Mouse (Mus musculus) NIH3T3 (cell line): ENCODE measurements at regions not wholly inside any gene's neighbourhood (a gene's known extent, or its start where the extent isn't known, plus 50 kb on each side); places are given as distances from the start of the nearest gene placed in this dataset.

Source experiments
- DNase-seq: peaks from one replicate; pipeline ENCODE4 v3.0.0-alpha.2; 2012; ENCODE audit warnings: low read depth

DNA sequence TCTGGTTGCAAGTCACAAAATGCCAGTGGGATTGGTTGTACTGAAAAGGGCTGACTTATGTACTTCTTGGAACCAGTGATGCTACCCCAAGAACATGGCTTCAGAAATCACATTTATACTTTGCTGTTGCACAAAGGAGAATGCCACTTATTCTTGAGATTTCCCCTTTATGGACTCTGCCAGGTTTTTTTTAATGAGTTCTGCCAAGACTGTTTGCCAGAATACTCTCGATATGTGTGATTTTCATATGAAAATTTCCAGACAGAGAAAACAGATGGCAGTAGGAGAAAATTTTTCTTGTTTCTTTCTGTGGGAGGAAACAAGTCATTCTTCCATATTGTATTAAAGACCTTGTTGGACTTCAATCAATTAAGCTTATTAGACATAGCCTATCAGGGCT lies 281.0 kb upstream of the Tle1 start:
- DNase-seq = no peak

DNA sequence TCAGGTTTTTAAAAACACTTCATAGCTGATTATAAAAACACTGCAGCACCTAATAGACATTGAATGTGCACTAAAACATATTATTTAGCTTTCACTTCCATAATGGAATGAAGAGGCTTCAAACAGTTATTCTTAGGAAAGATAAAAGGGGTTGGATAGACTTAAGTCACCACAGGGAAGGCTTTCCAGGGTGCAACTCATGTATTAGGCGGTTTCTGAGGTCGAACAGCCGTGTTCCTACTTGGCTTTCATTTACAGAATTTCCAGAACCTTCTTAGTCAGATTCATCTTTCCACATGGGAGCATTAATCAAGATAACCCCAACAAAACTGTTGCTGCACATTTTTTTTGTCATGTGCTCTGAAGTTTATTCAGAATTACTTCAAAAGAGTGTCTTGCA lies 279.8 kb upstream of the Tle1 start:
- DNase-seq = no peak

DNA sequence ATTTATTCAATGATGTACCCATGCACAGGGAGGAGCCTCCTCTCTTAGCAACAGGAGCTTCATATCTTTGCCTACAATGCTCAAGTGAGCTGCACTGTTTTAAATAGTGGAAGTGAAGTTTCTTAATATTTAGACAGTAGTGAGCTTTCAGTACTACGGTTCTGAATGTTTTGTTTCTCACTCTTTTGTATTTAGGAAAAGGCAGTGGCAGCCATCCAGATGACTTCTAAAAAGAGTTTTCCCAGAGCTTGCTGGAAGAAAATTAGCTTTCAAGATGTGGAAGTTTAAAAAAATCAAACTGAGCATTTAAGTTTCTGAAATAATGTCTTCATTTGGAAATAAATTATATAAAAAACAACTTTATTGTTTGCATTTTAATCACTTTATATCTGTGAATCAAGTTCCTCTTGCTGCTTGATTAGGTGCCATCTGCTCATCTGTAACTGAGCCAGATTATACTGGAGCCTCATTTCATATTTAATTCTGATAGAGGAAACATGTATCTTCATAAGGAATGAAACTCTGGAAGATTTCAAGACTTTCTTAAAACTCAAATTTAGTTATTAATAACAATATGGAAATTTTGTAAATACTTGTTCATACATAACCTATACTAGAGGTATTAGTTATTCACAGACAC lies 268.6 kb upstream of the Tle1 start:
- DNase-seq = no peak

DNA sequence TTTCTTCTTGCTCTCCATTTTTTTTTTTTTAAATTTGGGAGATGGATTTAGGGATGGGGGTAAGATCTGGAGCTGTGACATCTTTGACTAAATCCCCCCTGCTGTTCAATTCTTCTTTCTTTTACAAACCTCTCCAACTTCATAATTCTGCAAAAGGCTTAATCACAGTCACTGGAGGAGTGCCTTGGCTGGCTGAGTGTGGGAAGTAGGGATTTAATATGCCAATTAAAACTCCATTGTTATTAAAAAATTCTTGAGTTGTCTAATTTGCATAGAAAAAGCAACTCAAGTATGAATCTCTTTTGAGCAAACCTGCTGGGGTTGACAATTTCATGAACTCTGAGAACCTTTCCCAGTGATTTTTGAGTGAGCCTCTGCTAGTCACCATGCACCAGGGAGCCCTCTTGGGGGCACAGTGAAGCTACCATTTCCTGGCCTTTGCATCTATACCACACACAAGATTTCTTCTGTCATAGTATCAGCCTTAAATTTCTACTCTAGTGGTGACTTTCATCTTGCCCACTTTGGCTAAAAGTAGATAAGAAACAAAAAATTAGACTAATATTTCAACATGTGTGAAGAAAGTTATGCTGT lies 243.6 kb upstream of the Tle1 start:
- no peak for DNase-seq

DNA sequence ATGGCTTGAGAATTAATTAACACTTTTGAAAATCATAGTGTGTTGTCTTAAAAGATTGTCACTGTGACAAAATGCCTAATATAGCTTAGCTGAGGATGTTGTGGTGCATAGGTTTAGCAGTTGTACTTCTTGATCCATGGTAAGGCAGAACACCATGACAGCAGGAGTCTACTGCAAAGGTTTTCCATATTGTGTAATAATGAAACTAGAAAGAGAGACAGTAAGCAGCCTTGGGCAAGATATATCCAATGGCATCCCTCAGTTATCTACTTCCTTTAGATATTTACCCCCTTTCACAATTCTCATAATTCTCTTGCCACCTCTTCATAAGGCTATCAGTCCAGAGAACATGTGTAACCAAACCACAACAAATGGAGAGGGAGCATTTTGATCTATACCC lies 236.6 kb upstream of the Tle1 start:
- no peak for DNase-seq

DNA sequence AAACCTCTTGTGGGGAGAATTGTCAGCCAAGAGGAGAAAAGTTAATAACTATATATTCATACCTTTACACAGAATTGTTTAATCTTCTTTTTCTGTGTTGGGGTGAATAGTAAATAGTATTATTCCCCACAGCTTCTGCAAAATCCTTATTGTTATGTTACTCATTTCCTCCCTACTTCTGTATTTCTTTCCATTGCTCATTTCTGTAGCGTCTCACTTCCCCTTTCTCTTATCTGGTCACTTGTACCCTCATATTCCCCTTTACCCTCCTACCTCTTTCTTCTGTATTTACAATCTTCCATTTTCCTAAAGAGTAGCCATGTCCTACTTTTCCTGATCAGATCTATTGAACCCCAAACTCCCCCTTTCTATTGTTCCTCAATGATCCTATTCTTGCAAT lies 224.6 kb upstream of the Tle1 start:
- no peak for DNase-seq

DNA sequence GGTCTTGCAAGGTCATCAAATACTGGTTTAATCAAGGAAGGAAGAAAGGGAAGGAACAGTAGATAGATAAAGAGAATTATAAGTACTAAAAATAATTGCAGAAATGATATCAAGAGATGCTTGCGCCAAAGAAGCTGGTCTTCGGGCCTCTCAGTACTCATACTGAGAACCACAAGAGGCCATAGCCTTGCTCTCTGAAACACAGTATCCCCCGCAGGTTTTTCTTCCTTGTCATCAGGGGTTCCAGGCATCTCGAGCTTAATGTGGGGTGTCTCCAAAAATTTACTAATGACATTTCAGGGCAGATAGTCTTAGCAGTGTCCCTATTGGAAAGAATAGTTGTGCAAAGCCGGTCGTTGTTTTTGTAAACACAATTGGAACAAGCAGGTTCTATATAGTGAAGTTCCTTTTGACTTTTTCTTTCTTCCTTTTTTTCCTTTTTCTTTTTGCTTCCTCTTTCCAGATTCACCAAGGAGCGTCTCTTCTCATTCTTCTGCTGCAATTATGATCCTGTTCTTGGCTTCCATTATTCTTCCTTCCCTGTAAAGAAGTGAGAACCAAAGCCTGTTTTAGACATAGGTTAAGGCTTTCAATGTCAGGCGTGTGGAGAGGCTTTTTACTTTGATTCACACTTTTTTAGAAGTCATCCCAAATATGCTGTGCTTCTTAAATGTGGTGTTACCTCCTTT lies 211.5 kb upstream of the Tle1 start:
- no peak for DNase-seq

DNA sequence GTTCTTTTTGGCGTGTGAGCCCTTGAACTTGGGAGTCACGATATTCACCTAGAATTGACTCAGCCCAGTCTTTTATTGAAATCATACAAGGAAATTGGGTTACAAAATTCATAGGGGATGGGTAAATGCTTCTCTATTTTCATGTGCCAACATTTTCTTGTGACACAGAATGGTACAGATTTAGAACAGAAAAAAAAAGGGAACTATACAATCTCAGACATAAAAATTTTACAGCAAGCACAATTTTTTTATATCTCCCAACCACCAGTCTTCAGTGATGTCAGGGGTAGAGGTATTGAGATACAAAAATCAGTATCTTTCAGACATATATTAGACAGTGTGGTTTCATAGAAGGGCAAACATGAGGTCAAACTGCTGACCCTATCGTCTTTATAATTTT lies 210.6 kb upstream of the Tle1 start:
- DNase-seq = no peak

DNA sequence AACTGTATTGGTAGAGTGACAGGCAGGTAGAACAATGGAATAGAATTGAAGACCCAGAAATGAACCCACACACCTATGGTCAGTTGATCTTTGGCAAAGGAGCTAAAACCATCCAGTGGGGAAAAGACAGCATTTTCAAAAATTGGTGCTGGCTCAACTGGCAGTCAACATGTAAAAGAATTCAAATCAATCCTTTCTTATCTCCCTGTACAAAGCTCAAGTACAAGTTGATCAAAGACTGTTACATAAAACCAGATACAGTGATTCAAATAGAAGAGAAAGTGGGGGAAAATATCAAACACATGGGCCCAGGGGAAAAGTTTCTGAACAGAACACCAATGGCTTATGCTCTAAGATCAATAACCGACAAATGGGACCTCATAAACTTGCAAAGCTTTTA lies 200.0 kb upstream of the Tle1 start:
- no peak for DNase-seq

DNA sequence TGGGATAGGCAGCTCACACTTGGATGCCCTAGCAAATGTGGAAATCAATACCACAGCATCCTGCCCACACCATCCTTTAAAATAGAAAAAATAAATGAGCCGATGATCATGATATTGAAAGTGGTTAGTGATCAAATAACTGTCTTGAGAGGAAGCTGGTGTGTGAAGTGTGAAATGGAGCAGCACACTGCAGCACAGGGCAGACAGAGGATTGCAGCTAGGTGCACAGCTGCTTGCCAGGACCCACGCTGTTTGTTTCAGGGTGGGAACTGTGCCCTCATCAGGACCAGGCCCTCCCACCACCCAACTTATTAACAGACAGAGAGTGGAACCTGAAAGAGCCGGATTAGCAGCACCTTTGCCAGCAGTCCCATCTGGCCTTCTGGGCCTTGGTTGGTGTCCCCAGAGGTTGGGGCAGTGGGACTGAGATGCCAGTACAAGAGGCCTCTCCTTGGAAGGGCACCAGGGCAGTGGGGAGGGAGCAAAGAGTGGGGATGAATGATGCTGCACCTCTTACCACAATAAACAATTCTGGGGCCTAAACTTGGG lies 191.2 kb upstream of the Tle1 start:
- no peak for DNase-seq

DNA sequence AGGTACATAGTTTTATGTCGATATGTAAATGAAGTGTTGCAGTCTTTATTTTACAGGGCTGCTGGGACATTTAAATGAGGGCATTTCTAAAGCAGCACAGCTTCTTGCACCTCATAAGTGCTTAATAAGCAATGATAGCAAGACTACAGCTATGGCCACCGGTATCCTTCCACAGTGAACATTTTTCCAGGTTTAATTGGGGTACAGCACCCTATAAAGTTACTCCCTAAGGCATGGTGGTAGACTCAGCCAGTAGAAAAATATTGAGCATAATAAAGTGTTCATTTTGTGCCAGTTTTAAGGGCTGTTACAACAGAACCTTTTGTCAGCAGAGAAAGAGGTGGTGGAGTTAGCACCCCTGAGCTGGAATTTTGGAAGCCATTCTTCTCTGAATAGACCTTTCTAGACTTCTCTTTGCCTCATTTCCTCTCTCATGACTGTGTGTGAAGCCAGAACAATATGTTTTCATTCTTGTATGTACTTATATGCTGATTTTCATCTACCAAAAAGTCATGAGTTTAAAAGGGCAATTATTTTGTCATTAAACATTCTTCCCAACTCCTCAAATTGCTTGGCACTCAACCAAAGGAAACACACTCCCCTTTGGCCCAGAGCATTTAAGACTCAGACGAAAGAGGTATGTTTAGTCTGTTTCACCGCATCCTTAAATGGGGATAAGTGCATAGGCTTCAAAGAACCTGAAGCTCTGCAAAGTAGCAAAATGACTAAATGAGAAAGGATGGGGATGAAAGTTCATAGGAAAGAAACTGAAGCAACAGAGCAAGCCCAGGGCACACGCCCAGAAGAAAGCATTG lies 189.3 kb upstream of the Tle1 start:
- DNase-seq = no peak

DNA sequence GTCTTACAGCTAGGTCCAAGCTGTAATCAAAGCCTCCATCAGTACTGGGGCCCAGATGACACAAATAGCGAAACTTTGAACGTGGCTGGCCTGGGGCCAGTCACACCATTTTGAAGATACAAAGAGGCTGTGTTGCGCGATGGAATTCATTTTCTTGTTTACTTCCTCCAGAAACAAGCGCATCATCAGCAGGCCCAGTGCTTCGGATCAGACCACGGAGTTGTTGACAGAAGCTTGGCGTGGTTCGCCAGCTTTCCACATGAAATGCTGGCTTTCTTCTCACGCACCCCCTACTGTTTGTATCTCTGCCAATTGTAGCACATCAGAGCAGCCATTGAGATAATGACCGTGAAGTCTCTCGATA lies 184.2 kb upstream of the Tle1 start:
- peak; percentile 41 for DNase-seq

DNA sequence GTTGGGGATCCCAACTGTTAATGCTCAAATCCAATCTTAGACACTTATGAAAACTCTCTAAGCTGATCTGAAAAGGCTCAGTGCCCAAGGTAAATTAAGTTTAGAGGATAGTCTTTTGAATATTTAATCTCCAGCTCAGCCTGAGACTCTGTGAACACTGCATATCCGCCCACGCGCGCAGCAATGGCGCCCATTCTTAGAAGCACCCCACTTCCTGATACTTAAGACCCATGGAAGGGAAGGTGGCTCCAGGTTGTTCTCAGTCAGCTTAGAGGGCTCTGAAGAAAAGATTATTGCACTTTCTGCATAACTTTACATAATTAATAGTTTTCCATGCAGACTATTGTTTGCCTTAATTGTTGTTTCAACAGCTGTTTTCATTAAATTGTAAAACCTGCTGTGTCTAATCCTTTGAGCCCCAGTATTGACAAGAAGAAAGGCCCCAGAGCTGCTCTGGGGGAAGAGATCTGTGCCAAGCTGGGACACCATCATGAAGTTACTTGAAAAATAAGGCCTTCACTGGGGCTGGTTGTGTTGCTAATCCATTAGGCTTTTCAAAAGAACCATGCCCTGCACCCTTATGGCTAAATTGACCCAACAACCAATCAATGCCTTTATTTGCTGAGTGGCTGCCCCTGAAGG lies 183.7 kb upstream of the Tle1 start:
- DNase-seq = no peak

DNA sequence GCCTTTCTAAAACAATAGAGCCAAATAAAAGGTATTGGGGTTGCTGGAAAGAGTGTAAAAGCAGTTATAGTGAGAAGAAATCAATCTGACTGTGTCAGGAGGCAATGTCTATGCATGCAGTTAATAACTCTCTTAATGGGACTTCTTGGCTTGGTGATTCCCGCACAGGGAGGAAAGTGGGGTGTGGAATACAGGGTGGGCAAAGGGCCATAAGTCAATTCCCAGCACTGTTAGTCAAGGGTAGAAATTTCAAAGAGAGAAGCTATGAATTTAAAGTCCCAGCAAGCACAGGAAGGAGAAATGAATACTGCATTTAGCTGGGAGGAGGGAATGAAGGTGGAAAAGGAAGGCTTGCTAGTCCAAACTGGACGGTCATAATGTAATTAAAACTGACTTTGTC lies 183.0 kb upstream of the Tle1 start:
- DNase-seq = no peak

DNA sequence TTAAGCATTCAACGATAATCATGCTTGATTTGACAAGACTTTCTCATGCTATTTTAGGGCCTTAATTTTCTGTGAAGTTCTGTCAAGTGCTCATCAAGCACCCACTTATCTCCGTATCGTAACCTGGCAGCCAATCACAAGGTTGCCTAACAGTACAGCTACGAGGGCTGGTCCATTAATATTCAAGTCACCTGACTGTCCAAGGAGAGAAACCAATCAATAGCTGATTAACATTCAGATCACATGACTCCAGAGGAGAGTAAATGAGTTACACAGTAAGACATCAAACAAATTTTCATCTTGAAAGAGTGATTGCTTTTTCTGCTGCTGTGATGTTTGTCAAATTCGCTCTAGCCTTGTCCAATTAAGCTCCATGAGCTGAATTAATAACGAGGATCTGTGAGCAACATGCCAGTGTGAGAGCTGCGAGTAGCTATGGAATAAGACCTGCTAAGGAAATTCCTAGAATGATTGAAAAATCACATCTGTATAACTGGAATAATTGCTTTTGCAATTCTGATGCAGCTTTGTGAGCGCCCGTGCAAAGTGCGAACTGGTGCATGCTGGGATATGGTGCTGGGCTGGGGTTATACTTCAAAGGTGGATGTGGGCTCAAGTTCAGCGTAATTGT lies 181.9 kb upstream of the Tle1 start:
- DNase-seq = no peak

DNA sequence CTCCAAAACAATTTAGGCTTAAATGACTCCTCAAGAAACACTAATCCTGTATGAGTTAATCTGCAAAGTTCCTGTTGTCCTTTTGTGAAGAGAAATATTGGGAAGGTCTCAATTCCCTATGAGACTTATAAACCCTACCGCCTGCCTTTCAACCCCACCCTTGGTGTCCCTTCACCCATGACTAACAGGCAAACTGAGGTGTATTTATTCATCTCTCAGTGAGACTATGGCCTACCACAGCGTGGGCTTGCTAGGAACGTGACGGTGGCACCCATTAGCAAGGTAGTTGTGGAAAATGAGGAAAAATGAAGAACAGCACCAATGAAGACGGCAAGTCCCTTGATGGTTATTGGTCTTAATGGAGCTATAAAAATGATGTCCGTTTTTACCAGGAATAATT lies 181.0 kb upstream of the Tle1 start:
- no peak for DNase-seq

DNA sequence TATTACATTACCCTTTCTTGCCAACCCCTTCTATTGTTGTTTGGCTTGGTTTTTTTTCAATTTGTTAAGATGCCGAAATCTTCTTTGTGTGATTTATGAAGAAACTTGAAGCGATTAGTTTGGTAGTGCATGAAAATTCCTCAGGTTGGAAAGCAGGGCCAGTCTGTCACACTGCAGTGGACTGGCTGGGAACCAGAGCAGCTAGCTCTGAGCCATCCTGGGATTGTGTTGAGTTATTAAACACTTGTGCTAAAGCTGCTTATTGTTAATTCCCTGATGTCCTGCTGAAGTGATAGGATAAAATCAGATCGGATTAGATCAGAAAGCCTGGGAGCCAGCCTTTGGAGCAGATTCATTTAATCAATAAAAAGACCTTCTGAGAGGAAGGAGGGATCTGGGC lies 180.4 kb upstream of the Tle1 start:
- no peak for DNase-seq

DNA sequence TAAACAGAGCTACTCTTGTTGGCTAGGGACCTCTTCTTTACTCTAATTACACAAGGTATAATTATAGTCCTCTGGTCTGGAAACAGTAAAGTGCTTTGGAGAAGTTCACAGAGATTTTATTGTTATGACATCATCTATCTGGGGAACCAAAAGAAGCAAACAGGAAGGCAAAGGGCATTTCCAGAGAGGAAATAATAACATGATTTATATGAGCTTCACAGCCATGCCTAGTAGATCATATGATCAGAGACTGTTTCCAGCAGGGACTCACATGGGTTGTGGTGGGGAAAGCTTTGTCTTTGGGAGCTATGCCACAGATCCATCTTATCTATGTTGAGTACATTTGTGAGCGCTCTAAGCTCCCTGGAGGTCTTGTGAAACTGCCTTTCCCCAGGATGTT lies 178.8 kb upstream of the Tle1 start:
- DNase-seq = peak; percentile 7

DNA sequence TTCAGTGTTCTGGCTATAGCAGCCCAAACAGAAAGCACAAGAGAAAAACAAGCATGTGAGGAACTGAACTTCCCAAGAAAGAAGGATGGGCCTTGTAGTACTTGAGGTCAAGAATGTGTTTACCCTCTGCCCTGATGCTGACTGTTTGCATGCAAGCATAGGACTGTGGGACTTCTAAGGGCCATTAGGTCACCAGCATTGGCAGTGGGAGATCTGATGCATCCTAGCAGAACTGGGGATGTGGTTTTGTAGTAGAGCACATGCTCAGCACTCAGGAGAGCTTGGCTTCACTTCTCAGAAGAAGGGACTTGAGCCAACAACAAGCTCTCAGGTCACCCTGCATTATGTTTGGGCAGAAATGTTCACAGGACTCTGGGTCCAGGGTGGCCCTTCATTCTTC lies 178.3 kb upstream of the Tle1 start:
- no peak for DNase-seq

DNA sequence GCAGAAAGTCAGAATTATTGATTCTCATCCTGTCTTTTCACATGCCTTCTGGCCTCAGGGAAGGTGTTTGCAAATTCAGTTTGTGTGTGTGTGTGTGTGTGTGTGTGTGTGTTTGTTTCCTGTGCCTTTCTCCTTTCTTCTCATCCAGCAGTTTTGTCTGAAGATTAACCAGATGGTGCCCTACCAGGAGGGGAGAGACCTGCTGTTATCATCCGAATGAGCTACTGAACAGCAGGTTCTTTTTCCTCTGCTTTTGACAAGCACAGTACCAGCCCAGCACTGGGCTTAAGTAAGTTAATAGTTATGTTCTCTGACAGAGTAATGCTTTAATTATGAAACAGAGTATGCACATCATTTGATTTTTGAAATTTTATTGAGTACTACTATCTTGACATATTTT lies 176.8 kb upstream of the Tle1 start:
- no peak for DNase-seq

DNA sequence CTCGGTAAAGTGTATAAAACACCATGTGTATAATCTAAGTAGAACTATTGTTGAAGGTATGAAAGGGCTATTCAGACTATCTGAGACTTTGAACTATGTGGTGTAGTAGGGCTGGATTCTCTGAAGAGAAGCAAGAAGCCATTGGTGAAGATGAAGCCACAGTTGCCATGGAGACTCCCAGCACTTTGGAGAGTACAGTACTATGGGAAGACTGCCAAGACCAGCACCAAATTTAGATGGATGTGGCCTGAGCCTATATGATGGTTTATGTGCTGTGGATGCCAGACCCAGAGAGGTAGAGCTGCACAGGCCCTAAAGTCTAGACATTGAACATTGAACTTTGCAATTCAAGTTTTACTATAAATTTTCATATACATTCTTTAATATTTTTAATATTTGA lies 151.3 kb upstream of the Tle1 start:
- DNase-seq = no peak

DNA sequence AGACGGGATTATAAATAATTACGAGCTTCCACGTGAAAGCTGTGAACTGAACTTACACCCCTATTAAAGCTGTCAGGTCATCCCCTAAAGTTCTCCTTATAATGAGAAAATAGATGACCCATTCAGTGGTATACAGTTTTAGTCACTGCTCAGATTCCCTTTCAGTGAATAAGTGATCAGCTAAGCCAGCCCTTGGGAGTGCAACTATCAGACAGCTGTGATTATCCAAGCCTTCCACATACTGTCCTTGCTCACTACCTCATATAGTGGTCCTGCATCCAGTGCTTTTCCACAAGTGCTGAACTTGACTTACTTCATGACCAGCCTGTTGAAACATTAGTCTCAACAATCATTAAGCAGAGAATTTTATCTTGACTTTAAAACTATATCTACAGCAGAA lies 131.2 kb upstream of the Tle1 start:
- no peak for DNase-seq
